Mouse (Mus musculus) adrenal gland, postnatal 14 days (tissue): ENCODE measurements around the gene Usp34. TPM values are rescaled to one million over a fixed set of nuclear protein-coding genes. Genes with fewer than 3 reads are reported as not detected.
"Not testable (repeated sequence)": the region's sequence is repeated elsewhere in the genome, so short reads cannot be mapped to it uniquely, and the experiment has no call there.

ENCODE experiments used
- DNase-seq: peaks from one replicate; pipeline ENCODE4 v3.0.0; 2021; ENCODE audit warnings: mixed read lengths
- total RNA-seq: library from RNA; stranded (reverse); gene quantifications from 2 replicates; pipeline ENCODE4 v1.2.3, GENCODE M21; 2021

Usp34 gene
- total RNA-seq, 1 experiment from 2014 or later, result 62.4 TPM

GRCm38 (mm10) chr11:23357226-23357625 lies 50.5 kb downstream of the Usp34 start:
- not testable (repeated sequence) for DNase-seq

GRCm38 (mm10) chr11:23359687-23360235 lies 53.1 kb downstream of the Usp34 start:
- DNase-seq, result not testable (repeated sequence)

DNA sequence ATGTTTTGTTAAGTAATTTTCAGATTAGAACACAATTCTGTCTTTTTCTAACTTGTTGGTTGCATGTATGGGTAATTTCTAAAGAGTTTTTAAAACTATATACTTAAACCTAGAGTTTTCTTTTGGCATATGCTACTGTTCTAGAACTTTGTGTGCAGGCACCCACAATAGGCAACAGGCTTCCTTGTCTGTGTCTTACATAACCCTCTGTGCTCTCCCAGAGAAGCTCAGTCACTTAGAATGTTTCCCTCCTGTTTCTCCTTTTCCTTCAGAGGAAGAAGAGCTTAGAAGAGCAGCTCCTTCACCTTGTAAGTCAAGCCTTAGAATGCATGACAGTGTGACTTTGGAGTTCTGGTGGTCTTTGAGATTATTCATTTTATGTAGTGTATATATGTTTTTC lies 55.6 kb downstream of the Usp34 start:
- DNase-seq, result no peak

GRCm38 (mm10) chr11:23364348-23364747 lies 57.7 kb downstream of the Usp34 start:
- DNase-seq, result no peak

GRCm38 (mm10) chr11:23372032-23372431 lies 65.3 kb downstream of the Usp34 start:
- DNase-seq, result no peak

DNA sequence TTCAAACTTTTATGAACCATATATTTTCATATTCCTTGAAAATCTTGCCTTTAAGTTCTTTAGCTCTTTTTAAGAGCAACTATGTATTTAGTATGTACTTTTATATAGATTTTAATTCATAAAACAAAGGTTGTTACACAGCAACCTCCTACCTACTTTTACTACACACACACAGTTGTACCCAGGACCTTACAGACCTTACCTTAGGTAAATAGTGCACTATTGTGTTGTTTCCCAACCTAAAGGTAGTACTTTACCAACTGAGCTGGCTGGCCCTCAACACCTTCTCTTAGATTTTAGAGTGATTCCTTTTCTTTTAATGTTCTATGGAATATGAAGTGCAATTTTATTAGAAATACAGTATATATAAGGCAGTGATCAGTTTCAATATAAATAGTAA lies 65.8 kb downstream of the Usp34 start:
- no peak for DNase-seq

DNA sequence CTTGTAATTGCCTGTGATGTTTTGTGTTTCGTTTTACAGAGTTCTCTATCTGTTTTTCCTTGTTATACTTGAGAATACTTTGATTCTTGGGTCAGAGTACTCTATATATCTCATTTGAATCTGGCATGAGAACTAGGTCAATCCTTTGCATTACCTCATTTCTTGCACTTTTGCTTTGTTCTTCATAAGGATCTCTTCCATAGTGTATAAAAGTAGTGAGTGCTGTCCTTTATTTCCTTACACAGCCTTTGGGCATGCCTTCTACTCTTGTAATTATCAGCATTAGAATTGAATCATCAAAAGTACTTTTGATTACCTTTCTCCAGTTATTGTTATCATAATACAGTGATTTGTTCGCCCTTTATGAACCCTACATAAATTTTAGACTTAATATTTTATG lies 73.4 kb downstream of the Usp34 start:
- DNase-seq, result no peak

- no peak for DNase-seq
These were observed 73.9 kb downstream of the Usp34 start for GRCm38 (mm10) chr11:23380595-23380994.

DNA sequence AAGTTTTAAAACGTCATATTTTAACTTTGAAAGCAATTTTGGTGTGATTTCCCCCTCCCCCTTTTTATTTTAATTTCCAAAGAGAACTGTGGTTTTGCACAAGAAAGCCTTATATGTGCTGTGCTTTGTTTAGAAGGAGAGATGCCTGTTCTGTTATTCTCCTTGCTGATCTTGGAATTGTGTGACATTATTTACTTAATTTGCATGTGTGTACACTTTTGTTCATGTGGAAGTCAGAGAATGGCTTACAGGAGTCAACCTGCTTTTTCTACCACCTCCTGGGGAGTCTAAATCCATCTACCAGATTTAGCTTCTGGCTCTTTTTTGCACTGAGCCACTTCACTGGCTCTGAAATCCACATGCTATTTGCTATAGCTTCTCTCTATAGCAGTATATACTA lies 76.1 kb downstream of the Usp34 start:
- no peak for DNase-seq

DNA sequence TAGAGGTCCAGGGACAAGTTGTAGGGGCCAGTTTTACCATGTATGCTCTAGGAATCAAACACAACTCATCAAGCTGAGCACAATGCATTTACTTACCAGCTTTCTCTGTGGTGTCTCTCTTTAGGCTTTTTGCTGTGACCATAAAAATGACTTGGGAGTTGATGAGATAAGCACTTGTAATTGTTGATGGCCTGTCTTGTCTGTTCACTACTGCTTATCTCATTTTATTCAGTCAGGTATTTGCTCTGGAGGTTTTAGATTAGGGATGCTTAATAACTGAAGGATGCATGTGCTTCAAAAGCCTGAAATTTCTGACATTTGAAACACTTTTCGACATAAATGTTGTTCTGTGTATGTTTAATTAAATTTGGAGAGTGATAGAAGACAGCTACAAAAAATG lies 83.0 kb downstream of the Usp34 start:
- no peak for DNase-seq

GRCm38 (mm10) chr11:23392567-23392966 lies 85.9 kb downstream of the Usp34 start:
- DNase-seq, result no peak

DNA sequence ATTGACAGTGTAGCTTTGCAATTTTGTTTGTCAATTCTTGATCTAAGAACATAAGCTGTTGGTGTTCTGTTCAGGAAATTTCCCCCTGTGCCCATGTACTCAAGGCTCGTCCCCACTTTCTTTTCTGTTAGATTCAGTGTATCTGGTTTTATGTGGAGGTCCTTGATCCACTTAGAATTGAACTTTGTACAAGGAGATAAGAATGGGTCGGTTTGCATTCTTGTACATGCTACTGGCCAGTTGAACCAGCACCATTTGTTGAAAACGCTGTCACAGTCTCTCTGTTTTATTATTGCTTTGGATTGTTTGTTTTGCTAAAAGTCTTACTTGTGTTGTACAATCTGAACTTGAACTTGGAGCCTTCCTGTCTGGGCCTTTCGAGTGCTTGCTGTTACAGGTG lies 89.9 kb downstream of the Usp34 start:
- DNase-seq, result no peak

DNA sequence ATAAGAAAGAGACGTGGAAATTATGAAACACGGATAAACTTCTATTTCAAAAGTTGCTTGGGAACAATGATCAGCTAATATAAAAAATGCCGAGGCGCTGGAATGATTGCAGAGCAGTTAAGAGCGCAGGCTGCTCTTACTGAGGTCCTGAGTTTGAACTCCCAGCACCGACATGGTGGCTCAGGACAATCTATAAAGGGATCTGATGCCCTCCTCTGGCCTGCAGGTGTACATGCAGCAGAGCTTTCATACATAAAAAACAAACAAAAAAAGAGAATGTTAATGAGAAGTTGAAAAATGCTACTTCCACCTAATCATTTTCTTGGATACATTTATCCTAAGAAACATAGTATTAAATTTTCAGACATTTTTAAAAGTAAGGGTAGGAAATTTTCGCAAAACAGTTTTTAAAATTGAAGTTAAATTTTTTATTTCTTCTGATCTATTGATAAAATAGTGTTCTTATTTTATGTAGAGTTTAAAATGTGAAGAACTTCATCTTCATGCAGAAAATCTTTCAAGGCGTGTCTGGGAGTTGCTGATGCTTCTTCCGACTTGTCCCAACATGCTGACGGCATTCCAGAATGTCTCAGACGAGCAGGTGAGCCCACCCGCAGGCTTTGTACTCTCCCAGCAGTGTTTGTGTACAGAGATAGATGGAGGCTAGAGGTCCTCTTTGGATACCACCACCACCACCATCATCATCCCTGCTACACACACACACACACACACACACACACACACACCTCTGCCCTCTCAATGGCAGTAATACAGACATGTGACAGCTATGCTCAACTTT lies 94.5 kb downstream of the Usp34 start:
- DNase-seq, result no peak

DNA sequence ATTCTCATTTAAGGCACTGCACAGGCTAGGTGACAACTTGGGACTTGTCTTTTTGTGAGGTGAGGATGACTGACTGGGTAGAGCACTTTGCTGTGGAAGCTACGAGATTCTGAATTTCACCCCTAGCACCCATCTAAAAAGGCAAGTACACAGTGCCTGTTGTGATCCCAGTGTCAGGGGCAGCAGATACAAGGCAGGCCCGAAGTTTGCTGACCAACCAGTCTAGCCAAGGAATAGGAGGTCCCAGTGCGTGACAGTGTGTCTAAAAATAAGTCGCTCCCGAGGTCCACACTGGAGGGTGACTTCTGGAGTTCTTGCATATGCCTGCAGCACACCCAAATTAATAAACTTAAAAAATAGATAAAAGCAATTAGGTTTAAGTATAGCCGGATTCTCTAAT lies 121.6 kb downstream of the Usp34 start:
- DNase-seq, result no peak

DNA sequence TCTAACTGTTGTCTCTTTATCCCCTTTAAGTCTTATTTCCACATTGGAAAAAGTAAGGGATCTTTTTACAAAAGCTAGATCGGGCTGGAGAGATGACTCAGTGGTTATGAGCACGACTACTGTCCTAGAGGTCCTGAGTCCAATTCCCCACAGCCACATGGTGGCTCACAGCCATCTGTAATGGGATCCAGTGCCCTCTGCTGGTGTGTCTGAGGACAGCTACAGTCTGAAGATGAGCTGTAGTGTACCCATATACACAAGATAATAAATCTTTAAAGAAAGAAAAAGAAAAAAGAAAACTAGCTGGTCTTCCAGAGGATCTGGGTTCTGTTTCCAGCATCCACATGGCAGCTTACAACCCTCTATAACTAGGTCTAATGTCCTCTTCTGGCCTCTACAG lies 123.3 kb downstream of the Usp34 start:
- no peak for DNase-seq

DNA sequence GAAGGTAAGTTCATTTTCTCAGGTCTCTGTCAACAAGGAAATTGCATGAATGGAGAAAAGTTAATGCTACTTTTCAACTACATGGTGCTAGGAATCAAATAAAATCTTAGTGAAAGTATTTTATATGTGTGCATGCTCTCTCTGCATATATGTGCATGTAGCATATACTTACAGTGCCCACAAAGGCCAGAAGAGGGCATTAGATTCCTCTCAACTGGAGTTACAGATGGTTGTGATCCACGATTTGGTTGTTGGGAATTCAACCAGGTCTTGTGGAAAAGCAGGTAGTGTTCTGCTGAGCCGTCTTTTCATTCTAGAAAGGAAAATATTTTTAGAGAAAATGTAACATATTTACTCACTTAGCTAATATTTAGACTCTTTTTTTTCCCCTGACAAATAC lies 129.4 kb downstream of the Usp34 start:
- DNase-seq, result no peak

DNA sequence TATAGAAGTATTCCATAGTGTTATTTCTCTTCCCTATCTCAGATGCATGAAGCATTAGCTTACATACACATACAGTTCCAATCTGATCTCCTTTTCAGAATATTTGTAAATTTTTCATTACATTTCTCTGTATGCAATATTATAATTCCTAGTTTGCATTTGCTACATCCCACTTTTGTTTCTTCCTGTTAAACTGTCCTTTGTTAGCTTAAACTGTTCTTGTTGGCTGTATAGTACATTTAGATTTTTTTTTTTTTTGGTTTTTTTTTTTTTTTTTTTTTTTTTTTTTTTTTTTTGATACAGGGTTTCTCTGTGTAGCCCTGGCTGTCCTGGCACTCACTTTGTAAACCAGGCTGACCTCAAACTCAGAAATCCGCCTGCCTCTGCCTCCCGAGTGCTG lies 159.2 kb downstream of the Usp34 start:
- not testable (repeated sequence) for DNase-seq

DNA sequence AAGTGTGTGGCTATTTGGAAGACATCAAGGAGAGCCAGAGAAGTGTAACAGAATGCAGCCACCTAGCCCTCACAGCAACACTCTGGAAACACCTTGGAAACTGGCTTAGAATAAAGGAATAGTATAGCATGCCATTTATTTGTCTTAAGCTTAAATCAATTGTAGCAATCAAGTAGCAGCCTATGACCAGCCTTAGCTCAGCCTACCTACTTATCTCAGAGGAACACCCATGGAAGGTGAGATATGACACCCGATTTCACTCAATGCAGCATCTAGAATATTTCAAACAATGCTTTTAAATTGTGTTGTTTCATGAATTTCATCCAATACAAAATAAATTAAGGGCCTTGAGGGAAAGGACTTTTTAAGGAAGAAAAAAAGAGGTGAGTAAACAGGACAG lies 183.3 kb downstream of the Usp34 start:
- DNase-seq, result no peak

GRCm38 (mm10) chr11:23492048-23492790 lies 185.5 kb downstream of the Usp34 start:
- DNase-seq, result no peak

DNA sequence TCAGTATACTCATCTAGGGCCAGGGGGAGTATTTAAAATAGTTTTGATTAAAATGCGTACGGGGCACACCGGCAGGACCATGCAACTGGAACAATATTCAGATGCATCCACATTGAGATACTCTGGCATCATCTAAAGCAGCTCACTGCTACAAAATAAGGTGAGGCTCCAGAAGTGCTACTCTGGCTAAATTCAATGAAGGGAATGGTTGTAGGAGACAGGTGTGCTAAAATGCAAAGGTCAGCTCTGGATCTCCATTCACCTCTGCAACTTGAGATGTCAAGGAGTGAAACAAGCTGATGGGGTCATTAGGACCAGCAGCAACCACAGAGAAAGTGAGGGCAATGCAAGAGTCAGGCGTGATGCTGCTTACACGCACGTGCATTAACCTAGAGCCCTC lies 188.5 kb downstream of the Usp34 start:
- no peak for DNase-seq

GRCm38 (mm10) chr11:23496661-23497060 lies 190.0 kb downstream of the Usp34 start:
- no peak for DNase-seq

- DNase-seq, result peak; percentile 82
These were observed 190.6 kb downstream of the Usp34 start for GRCm38 (mm10) chr11:23497335-23497717.

DNA sequence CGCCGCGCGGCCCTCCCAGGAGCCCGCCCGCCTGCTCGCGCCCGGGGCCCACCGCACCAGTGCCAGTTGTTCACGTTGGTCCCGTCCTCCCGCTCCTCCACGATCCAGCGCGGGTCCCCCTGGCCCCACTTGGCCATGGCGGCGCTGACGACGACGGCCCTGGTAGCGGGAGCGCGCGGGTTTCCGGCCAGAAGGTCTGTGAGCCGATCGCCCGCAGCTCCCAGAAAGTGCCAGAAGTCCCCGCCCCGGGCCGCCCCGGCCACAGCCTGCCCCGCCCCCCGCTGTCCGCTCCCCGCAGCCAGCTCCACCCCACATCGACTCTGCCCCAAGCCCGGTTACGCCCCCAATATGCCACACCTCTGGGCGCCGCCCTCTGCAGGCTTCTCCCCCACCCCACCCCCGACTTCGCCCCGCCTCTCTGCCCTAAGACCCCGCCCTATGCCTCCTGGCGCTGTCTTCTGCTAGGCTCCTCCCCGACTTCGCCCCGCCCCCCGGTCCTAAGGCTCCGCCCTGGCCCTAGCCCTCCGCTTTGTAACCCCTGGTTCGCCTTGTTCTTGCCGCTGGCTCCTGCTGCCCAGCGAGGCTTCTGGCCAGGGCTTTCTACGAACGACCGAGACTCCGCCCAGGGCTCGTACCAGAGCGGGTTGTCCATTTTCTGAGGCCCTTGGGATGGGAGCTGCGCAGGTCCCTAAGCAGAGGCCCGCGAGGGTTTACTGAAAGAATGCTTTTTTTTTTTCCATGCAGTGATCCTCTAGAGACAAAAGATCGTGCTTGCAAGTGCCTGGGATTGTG lies 191.2 kb downstream of the Usp34 start, which contains the start of gene Ahsa2:
Gene Ahsa2 (minus strand): TSS at position 313 of the 792 bp plus-strand sequence.
- DNase-seq, result peak; percentile 100
